Mouse (Mus musculus): ENCODE measurements around the gene Nipal3. TPM values are rescaled to one million over a fixed set of nuclear protein-coding genes. Genes with fewer than 3 reads are reported as not detected.

Nipal3 gene
- polyA plus RNA-seq, 1 experiment from 2014 or later = 1.8 TPM

DNA sequence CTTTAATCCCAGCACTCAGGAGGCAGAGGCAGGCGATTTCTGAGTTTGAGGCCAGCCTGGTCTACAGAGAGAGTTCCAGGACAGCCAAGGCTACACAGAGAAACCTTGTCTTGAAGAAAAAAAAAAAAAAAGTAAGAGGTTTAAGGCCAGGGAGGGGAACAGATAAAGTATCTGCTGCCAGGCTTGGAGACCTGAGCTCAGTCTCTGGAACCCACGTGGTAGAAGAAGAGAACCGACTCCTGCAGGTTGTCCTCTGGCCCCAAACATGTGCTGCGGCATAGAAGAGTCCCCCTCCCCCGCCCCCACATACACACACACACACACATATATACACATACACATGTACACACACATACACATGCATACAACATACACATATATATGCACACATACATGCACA is 52.4 kb downstream of the Nipal3 start:
- no peaks in the 10 kb centered on the region for H3K9me3 ChIP-seq
- H3K4me3 ChIP-seq = no peak overlapping the region
- H3K4me1 ChIP-seq (replicated peaks) = peaks cover 11% of the 10 kb centered on the region
- no peak overlapping the region for H3K27ac ChIP-seq
- H3K36me3 ChIP-seq = no peaks in the 10 kb centered on the region
- H3K27me3 ChIP-seq (ENCODE audit: insufficient read depth, poor library complexity, severe bottlenecking) = no peaks in the 10 kb centered on the region
- 79% methylated on average over 5 of the region's 5 CpGs for WGBS
- no peak for DNase-seq (ENCODE audit: low spot score)

- 68% methylated on average over 9 of the region's 9 CpGs for WGBS
- DNase-seq (ENCODE audit: low spot score) = peak; percentile 47
- Histone ChIP-seq H3K36me3 (no peaks in the 10 kb centered on the region), H3K27ac (peak overlapping the region; percentile 82), H3K27me3 (ENCODE audit: insufficient read depth, poor library complexity, severe bottlenecking) (peaks cover 7% of the 10 kb centered on the region; the same call in 1 of the 2 replicates), H3K4me1 (replicated peaks) (peaks cover 26% of the 10 kb centered on the region), H3K4me3 (no peak overlapping the region), H3K9me3 (no peaks in the 10 kb centered on the region)
These were observed 54.8 kb downstream of the Nipal3 start for GRCm38 (mm10) chr4:135439904-135440522.

- peaks cover 30% of the 10 kb centered on the region for H3K4me1 ChIP-seq (replicated peaks)
- DNase-seq (ENCODE audit: low spot score) = peak; percentile 78
- peak overlapping the region; percentile 82 for H3K27ac ChIP-seq
- peaks cover 7% of the 10 kb centered on the region; the same call in 1 of the 2 replicates for H3K27me3 ChIP-seq (ENCODE audit: insufficient read depth, poor library complexity, severe bottlenecking)
- H3K9me3 ChIP-seq = no peaks in the 10 kb centered on the region
- peak overlapping the region; percentile 34 for H3K4me3 ChIP-seq
- 6% methylated on average over 15 of the region's 15 CpGs for WGBS
- no peaks in the 10 kb centered on the region for H3K36me3 ChIP-seq
These were observed 55.6 kb downstream of the Nipal3 start for GRCm38 (mm10) chr4:135439188-135439647.

GRCm38 (mm10) chr4:135437924-135438323 is 56.9 kb downstream of the Nipal3 start:
- peaks cover 40% of the 10 kb centered on the region for H3K4me1 ChIP-seq (replicated peaks)
- no peaks in the 10 kb centered on the region for H3K36me3 ChIP-seq
- H3K9me3 ChIP-seq = no peaks in the 10 kb centered on the region
- H3K27ac ChIP-seq = no peak overlapping the region
- DNase-seq (ENCODE audit: low spot score) = no peak
- no peak overlapping the region for H3K4me3 ChIP-seq
- peaks cover 10% of the 10 kb centered on the region for H3K27me3 ChIP-seq (ENCODE audit: insufficient read depth, poor library complexity, severe bottlenecking)

GRCm38 (mm10) chr4:135436291-135436690 is 58.5 kb downstream of the Nipal3 start:
- DNase-seq (ENCODE audit: low spot score) = peak; percentile 18
- peaks cover 40% of the 10 kb centered on the region for H3K4me1 ChIP-seq (replicated peaks)
- H3K27me3 ChIP-seq (ENCODE audit: insufficient read depth, poor library complexity, severe bottlenecking) = peaks cover 14% of the 10 kb centered on the region
- no peaks in the 10 kb centered on the region for H3K9me3 ChIP-seq
- no peaks in the 10 kb centered on the region for H3K36me3 ChIP-seq
- no peak overlapping the region for H3K27ac ChIP-seq
- WGBS = 60% methylated on average over 13 of the region's 13 CpGs
- H3K4me3 ChIP-seq = no peak overlapping the region

DNA sequence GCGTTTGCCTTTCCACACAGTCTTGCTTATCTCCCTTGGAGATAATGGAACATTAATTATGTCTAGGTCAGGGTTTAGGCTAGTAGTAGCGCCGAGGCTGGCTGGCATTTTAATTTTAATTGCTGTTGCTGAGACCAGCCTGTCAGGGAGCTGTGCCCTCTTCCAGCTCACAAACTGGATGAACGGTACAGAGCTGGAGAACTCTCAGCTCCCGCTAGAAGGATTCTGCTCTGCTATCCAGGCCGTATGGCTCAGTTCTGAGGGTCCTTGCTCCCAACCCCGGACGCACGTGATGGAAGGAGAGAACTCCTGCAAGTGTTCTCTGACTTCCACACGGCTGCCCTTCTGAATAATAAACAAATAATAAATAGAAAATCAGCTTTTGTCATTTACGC is 60.4 kb downstream of the Nipal3 start:
- H3K4me3 ChIP-seq = peak overlapping the region; percentile 78
- H3K9me3 ChIP-seq = no peaks in the 10 kb centered on the region
- peak; percentile 5 for DNase-seq (ENCODE audit: low spot score)
- 34% methylated on average over 11 of the region's 11 CpGs for WGBS
- peaks cover 35% of the 10 kb centered on the region for H3K4me1 ChIP-seq (replicated peaks)
- peak overlapping the region; percentile 93 for H3K27ac ChIP-seq
- peaks cover 14% of the 10 kb centered on the region for H3K27me3 ChIP-seq (ENCODE audit: insufficient read depth, poor library complexity, severe bottlenecking)
- no peaks in the 10 kb centered on the region for H3K36me3 ChIP-seq

DNA sequence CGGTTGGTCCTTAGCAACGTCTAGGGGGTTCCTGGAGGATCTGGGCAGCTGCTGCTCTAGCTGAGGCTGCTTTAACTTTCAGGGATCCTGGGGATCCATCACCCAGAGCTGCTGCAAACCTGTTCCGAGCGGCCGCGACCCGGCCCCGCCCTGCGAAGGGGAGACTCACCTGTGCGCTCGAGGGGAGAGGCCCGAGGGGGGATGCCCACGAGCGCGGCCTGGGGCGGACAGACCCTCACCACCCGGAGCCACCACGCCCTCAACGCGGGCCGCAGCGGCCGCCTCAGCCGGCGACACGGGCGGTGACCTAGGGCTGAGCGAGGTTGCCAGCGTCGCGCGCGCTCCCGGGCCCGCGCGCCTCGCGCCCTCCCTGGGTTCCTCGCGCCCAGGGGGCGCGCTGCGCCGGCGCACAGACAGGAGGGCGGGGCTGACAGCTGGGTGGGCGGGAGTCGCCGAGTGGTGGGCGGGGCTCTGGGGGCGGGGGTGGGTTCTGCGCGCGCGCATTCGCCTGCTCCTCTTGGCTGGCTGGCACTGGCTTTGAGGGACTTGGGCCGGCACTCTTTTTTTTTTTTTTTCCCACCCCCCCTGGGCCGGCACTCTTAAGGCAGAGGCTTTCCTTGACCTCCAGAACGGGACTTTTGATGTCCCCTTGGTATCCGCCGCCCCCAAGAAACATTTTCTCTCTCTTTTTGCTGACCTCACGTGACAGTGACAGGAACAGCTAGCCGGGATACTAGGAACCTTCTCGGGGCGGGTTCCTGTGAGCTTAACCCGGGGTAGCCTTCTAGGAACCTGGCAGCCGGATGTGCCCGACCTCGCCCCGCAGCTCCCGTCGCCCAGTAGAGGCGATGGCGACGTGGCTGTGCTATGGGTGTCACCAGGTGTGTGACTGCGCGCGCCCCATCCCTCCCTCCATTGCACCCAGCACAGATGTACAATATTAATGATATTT is 61.1 kb downstream of the Nipal3 start, which contains the start of gene Rcan3:
Rcan3 (minus strand) TSS at position 411 of the 952 bp plus-strand sequence.
- H3K27me3 ChIP-seq (ENCODE audit: insufficient read depth, poor library complexity, severe bottlenecking) = peaks cover 14% of the 10 kb centered on the region
- peak within 1 kb of the TSS; percentile 93 for H3K27ac ChIP-seq

GRCm38 (mm10) chr4:135433086-135433442 is 61.8 kb downstream of the Nipal3 start:
- Histone ChIP-seq H3K36me3 (no peaks in the 10 kb centered on the region), H3K27ac (peak overlapping the region; percentile 93), H3K9me3 (no peaks in the 10 kb centered on the region), H3K4me3 (peak overlapping the region; percentile 78), H3K27me3 (ENCODE audit: insufficient read depth, poor library complexity, severe bottlenecking) (peaks cover 14% of the 10 kb centered on the region), H3K4me1 (replicated peaks) (peaks cover 29% of the 10 kb centered on the region)
- DNase-seq (ENCODE audit: low spot score) = no peak
- 6% methylated on average over 10 of the region's 10 CpGs for WGBS

More for the DNA sequence above, 61.1 kb downstream of the Nipal3 start, which contains the start of gene Rcan3:
- peak; percentile 91 for DNase-seq (ENCODE audit: low spot score)
- H3K4me3 ChIP-seq = peak within 1 kb of the TSS; percentile 78
- H3K9me3 ChIP-seq = no peaks in the 10 kb centered on the region
- H3K36me3 ChIP-seq = no peaks in the 10 kb centered on the region
- peaks cover 29% of the 10 kb centered on the region for H3K4me1 ChIP-seq (replicated peaks)
- WGBS = under 1% methylated on average over 72 of the region's 79 CpGs

GRCm38 (mm10) chr4:135429990-135430760 is 64.7 kb downstream of the Nipal3 start:
- H3K9me3 ChIP-seq = no peaks in the 10 kb centered on the region
- H3K27ac ChIP-seq = no peak overlapping the region
- H3K27me3 ChIP-seq (ENCODE audit: insufficient read depth, poor library complexity, severe bottlenecking) = peaks cover 7% of the 10 kb centered on the region; the same call in 1 of the 2 replicates
- H3K36me3 ChIP-seq = no peaks in the 10 kb centered on the region
- 79% methylated on average over 8 of the region's 8 CpGs for WGBS
- no peak overlapping the region for H3K4me3 ChIP-seq
- H3K4me1 ChIP-seq (replicated peaks) = peaks cover 15% of the 10 kb centered on the region
- DNase-seq (ENCODE audit: low spot score) = no peak

GRCm38 (mm10) chr4:135429383-135429782 is 65.5 kb downstream of the Nipal3 start:
- whole genome bisulfite sequencing = 87% methylated on average over 4 of the region's 4 CpGs
- DNase-seq (ENCODE audit: low spot score) = no peak
- no peak overlapping the region for H3K4me3 ChIP-seq

DNA sequence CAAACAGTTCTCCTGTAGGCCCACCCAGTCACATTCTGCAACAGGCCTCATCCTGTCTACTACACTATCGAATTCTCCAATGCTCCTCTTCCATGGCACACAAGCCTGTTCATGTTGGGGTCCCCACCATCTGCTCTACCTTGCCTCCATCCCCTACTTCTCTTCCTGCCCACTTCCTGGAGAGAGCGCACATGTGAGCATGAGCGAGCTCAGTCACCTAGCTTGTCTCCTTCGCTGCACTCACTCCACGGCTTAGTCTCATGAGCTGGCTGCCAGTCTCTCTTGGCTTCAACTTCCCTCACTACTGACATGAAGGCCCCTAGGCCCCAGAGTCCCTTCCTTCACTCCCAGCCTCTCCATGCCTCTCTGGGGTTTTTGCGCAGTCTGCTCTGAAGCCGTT is 68.3 kb downstream of the Nipal3 start:
- Histone ChIP-seq H3K36me3 (peaks cover 19% of the 10 kb centered on the region; the same call in 1 of the 2 replicates), H3K4me3 (no peak overlapping the region), H3K27me3 (ENCODE audit: insufficient read depth, poor library complexity, severe bottlenecking) (no peaks in the 10 kb centered on the region), H3K9me3 (no peaks in the 10 kb centered on the region), H3K27ac (no peak overlapping the region), H3K4me1 (replicated peaks) (no peaks in the 10 kb centered on the region)
- WGBS = 89% methylated on average over 7 of the region's 7 CpGs
- no peak for DNase-seq (ENCODE audit: low spot score)

More at GRCm38 (mm10) chr4:135429383-135429782, 65.5 kb downstream of the Nipal3 start:
- Histone ChIP-seq H3K4me1 (replicated peaks) (peaks cover 12% of the 10 kb centered on the region), H3K27me3 (ENCODE audit: insufficient read depth, poor library complexity, severe bottlenecking) (peaks cover 7% of the 10 kb centered on the region; the same call in 1 of the 2 replicates), H3K36me3 (0 out of 2 replicates have a peak, but pooled peaks cover 4% of the 10 kb centered on the region), H3K9me3 (no peaks in the 10 kb centered on the region), H3K27ac (no peak overlapping the region)

GRCm38 (mm10) chr4:135425625-135426024 is 69.2 kb downstream of the Nipal3 start:
- Histone ChIP-seq H3K9me3 (no peaks in the 10 kb centered on the region), H3K36me3 (peaks cover 19% of the 10 kb centered on the region), H3K4me1 (replicated peaks) (no peaks in the 10 kb centered on the region), H3K27ac (no peak overlapping the region), H3K27me3 (ENCODE audit: insufficient read depth, poor library complexity, severe bottlenecking) (no peaks in the 10 kb centered on the region), H3K4me3 (no peak overlapping the region)
- 91% methylated on average over 9 of the region's 9 CpGs for WGBS
- no peak for DNase-seq (ENCODE audit: low spot score)

Measured in hindbrain, embryonic 10.5 days (tissue).